Mouse (Mus musculus): ENCODE data around the gene Mfap4. TPM values are rescaled to one million over a fixed set of nuclear protein-coding genes. Genes with fewer than 3 reads are reported as not detected.

Gene Mfap4
- polyA plus RNA-seq (2014; fragmentation: Nextera tagmentation; extraction: Ambion mirVana) = 239 and 268 TPM in 2 replicates

DNA sequence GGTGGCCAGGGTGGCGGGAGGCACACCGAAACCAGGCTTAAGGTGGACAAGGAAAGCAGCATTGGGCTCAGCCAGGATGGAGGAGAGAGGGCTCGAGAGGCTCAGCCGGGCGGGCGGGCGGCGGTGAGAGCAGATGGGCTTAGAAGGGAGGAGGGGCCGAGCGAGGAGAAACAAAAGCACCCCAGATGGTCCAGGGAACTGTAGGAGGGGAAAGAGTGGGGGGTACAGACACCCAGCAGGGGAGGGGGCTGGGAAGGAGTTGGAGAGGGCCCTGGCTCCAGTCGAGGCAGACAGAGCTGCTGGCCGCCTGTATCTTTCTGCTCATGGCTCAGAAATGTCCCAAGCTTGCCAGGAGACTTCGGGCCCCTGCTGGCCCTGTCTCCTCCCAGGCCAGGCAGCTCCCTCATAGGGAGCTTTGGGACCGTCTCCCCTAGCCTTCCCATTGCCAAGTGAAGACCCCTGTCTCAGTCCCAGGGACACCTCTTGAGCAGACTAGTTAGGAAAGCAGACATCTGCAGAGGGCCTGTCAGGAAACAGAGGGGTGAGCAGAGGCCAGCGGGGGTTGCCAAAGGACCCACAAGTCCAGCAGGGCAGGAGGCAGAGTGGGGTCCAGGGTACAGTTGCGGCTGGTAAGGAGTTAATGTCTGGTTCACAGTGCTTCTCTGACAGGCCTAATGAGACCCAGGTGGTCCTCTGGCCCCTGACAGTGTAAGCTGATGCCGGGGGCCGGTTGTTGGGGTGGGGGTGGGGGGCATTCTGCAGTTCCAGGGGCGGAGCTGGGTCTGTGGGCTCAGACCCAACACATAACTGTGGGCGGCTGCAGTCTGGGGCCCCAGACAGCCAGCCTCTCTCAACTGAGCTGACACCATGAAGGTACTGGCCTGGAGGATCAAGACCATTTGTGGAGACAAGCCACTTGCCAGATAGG lies at the start of gene Mfap4:
Mfap4 (plus strand) TSS at position 819 of the 928 bp plus-strand sequence.
- Histone ChIP-seq H3K9ac (ENCODE audit: low read length) (peak within 1 kb of the TSS; percentile 53), H3K4me2 (ENCODE audit: low read length) (peak within 1 kb of the TSS; percentile 67), H3K36me3 (ENCODE audit: control insufficient read depth, insufficient read depth, low read length) (peaks cover 25% of the 10 kb centered on the region), H3K27me3 (replicated peaks; ENCODE audit: control insufficient read depth, insufficient read depth, low read length) (no peaks in the 10 kb centered on the region), H3K4me3 (ENCODE audit: low read depth, low read length) (peak within 1 kb of the TSS; percentile 45), H3K9me3 (ENCODE audit: control insufficient read depth, low read length) (no peaks in the 10 kb centered on the region), H3K4me1 (replicated peaks; ENCODE audit: control insufficient read depth, insufficient read depth, low read length) (peaks cover 33% of the 10 kb centered on the region), H3K27ac (ENCODE audit: low read depth) (peak within 1 kb of the TSS; percentile 98)
- DNase-seq (ENCODE audit: low spot score) = peak; percentile 80
- WGBS = 15% methylated on average over 20 of the region's 20 CpGs
- ATAC-seq (replicated peaks; ENCODE audit: low FRiP score, low TSS enrichment, low read depth) = peak; percentile 81

DNA sequence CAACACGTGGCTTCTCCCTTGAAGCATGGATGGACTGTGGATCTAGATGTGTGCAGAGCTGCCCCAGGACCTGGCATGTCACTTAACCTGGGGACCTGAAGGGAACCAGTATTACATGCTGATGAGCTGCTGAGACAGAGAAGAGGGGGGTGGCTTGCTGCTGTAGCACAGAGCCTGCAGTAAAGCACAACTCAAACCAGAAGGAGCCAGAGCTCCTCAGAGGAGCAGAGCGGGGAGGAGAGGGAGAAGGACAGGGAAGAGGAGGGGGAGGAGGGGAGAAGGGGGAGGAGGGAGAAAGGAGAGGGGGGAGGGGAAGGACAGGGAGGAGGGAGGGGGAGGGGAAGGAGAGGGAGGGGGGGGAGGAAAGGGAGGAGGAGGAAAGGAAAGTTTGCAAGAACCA lies 48.9 kb upstream of the Mfap4 start:
- H3K36me3 ChIP-seq (ENCODE audit: control insufficient read depth, insufficient read depth, low read length) = no peaks in the 10 kb centered on the region
- 44% methylated on average over 2 of the region's 2 CpGs for WGBS
- no peak overlapping the region for H3K27ac ChIP-seq (ENCODE audit: low read depth)
- no peak overlapping the region for H3K4me3 ChIP-seq (ENCODE audit: low read depth, low read length)
- DNase-seq (ENCODE audit: low spot score) = no peak
- ATAC-seq (replicated peaks; ENCODE audit: low FRiP score, low TSS enrichment, low read depth) = no peak
- H3K4me2 ChIP-seq (ENCODE audit: low read length) = no peak overlapping the region
- no peaks in the 10 kb centered on the region for H3K9me3 ChIP-seq (ENCODE audit: control insufficient read depth, low read length)
- H3K9ac ChIP-seq (ENCODE audit: low read length) = no peak overlapping the region
- H3K27me3 ChIP-seq (replicated peaks; ENCODE audit: control insufficient read depth, insufficient read depth, low read length) = no peaks in the 10 kb centered on the region
- H3K4me1 ChIP-seq (replicated peaks; ENCODE audit: control insufficient read depth, insufficient read depth, low read length) = no peaks in the 10 kb centered on the region

DNA sequence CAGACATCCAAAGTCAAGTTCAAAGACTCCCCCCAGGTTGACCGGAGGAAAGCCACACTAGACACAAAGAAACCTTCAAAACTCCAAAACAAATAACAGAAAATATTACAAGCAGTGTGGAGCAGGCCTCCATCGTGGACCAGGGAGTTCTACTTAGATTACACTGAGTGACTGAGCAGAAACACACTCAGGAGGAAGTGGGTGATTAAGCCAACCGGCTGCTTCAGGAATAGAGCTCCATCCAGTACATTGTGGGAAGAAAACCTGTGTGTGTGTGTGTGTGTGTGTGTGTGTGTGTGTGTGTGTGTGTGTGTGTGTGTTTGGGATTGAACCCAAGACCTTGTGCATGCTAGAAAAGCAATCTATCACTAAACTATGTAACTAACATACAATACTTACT lies 46.1 kb upstream of the Mfap4 start:
- no peaks in the 10 kb centered on the region for H3K4me1 ChIP-seq (replicated peaks; ENCODE audit: control insufficient read depth, insufficient read depth, low read length)
- no peaks in the 10 kb centered on the region for H3K27me3 ChIP-seq (replicated peaks; ENCODE audit: control insufficient read depth, insufficient read depth, low read length)
- ATAC-seq (replicated peaks; ENCODE audit: low FRiP score, low TSS enrichment, low read depth) = no peak
- no peak overlapping the region for H3K4me2 ChIP-seq (ENCODE audit: low read length)
- H3K9ac ChIP-seq (ENCODE audit: low read length) = no peak overlapping the region
- no peak overlapping the region for H3K27ac ChIP-seq (ENCODE audit: low read depth)
- 48% methylated on average over 3 of the region's 3 CpGs for WGBS
- no peak overlapping the region for H3K4me3 ChIP-seq (ENCODE audit: low read depth, low read length)
- no peaks in the 10 kb centered on the region for H3K9me3 ChIP-seq (ENCODE audit: control insufficient read depth, low read length)
- no peak for DNase-seq (ENCODE audit: low spot score)
- no peaks in the 10 kb centered on the region for H3K36me3 ChIP-seq (ENCODE audit: control insufficient read depth, insufficient read depth, low read length)

DNA sequence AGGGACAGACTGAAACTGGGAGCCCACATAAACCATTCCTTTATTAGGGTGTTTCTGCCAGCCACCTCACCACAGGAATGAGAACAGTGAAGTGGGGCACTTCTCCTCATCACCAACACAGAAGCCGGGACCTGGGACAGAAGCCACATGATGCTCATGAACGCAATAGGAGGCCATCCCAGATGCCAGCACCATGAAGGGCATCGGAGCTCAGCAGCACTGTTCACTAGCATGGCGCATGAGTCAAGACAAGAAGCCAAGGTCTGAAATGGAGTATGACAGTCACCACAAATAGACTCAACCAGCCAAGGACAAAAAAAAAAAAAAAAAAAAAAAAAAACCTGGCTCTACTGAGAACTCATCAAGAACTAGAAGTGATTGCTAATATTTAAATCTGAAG lies 44.8 kb upstream of the Mfap4 start:
- no peak for ATAC-seq (replicated peaks; ENCODE audit: low FRiP score, low TSS enrichment, low read depth)
- 94% methylated on average over 4 of the region's 4 CpGs for WGBS

DNA sequence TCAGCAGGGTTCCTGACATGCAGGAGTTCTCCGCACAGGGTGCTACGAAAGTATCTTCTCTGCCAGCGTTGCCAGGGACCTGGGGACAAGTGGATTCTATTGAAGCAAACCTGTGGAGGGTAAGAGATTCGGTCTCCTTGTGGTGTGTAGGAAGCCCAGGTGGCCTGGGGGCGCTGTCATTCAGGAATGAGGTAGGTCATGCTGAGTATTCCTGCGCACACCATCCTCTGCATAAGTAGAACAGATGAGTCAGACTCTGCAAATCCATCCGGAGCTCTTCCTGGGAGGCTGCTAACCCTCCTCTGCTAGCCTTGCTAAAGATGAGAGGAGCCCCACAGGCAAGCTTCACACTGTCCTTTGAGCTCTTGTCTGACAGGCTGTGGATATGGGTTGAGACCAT lies 43.6 kb upstream of the Mfap4 start:
- ATAC-seq (replicated peaks; ENCODE audit: low FRiP score, low TSS enrichment, low read depth) = no peak
- no peak for DNase-seq (ENCODE audit: low spot score)
- Histone ChIP-seq H3K4me2 (ENCODE audit: low read length) (no peak overlapping the region), H3K9ac (ENCODE audit: low read length) (no peak overlapping the region), H3K27ac (ENCODE audit: low read depth) (no peak overlapping the region), H3K4me3 (ENCODE audit: low read depth, low read length) (no peak overlapping the region), H3K9me3 (ENCODE audit: control insufficient read depth, low read length) (no peaks in the 10 kb centered on the region), H3K4me1 (replicated peaks; ENCODE audit: control insufficient read depth, insufficient read depth, low read length) (no peaks in the 10 kb centered on the region), H3K27me3 (replicated peaks; ENCODE audit: control insufficient read depth, insufficient read depth, low read length) (no peaks in the 10 kb centered on the region), H3K36me3 (ENCODE audit: control insufficient read depth, insufficient read depth, low read length) (no peaks in the 10 kb centered on the region)
- 82% methylated on average over 7 of the region's 7 CpGs for WGBS

More for the DNA sequence above, 44.8 kb upstream of the Mfap4 start:
- Histone ChIP-seq H3K27ac (ENCODE audit: low read depth) (no peak overlapping the region), H3K4me2 (ENCODE audit: low read length) (no peak overlapping the region), H3K27me3 (replicated peaks; ENCODE audit: control insufficient read depth, insufficient read depth, low read length) (no peaks in the 10 kb centered on the region), H3K9ac (ENCODE audit: low read length) (no peak overlapping the region), H3K9me3 (ENCODE audit: control insufficient read depth, low read length) (no peaks in the 10 kb centered on the region), H3K4me3 (ENCODE audit: low read depth, low read length) (no peak overlapping the region), H3K4me1 (replicated peaks; ENCODE audit: control insufficient read depth, insufficient read depth, low read length) (no peaks in the 10 kb centered on the region), H3K36me3 (ENCODE audit: control insufficient read depth, insufficient read depth, low read length) (no peaks in the 10 kb centered on the region)
- no peak for DNase-seq (ENCODE audit: low spot score)

DNA sequence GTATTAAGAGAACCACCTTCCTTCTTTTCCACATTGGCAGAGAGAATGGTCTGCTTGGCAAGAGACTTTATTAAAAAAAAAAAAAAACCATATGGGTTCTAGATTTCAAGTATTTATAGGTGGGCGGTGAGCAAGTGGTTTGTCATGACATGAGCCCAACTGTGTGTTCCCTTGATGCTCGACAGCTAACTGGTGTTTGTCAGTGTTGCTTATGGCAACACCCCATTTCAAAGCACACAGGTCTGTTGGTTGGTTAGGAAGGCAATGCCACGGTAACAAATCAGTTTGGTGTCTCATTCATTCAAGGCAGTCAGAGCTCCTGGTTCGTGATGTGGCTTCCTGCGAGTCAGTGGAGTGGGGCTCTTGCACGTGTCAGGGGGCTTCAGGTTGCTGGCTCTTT lies 41.4 kb upstream of the Mfap4 start:
- Histone ChIP-seq H3K27me3 (replicated peaks; ENCODE audit: control insufficient read depth, insufficient read depth, low read length) (no peaks in the 10 kb centered on the region), H3K9me3 (ENCODE audit: control insufficient read depth, low read length) (no peaks in the 10 kb centered on the region), H3K4me1 (replicated peaks; ENCODE audit: control insufficient read depth, insufficient read depth, low read length) (0 out of 2 replicates have a peak, but pooled peaks cover under 1% of the 10 kb centered on the region), H3K27ac (ENCODE audit: low read depth) (no peak overlapping the region), H3K9ac (ENCODE audit: low read length) (no peak overlapping the region), H3K4me3 (ENCODE audit: low read depth, low read length) (no peak overlapping the region), H3K4me2 (ENCODE audit: low read length) (no peak overlapping the region), H3K36me3 (ENCODE audit: control insufficient read depth, insufficient read depth, low read length) (no peaks in the 10 kb centered on the region)
- DNase-seq (ENCODE audit: low spot score) (no peak), ATAC-seq (replicated peaks; ENCODE audit: low FRiP score, low TSS enrichment, low read depth) (no peak)
- 86% methylated on average over 6 of the region's 6 CpGs for WGBS

DNA sequence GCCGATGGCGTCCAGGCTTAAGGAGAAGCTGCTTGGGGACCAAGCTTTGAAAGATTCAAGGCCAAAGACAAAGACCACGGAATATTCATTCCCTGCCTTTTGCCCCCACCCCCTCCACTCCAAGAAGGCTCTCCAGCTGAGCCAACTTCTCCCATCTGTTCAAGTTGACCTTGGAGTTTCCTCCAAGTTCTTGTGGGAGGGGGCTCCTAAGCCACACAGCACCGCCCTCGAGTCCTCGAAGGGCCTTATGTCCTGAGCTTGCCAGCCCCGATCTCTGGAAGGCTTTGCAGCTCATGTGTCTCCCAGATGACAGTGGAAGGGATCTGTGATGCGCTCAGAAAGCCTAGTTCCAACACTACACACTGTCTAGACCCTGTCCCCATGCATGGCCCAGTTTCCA lies 37.9 kb upstream of the Mfap4 start:
- Histone ChIP-seq H3K4me1 (replicated peaks; ENCODE audit: control insufficient read depth, insufficient read depth, low read length) (0 out of 2 replicates have a peak, but pooled peaks cover 7% of the 10 kb centered on the region), H3K9me3 (ENCODE audit: control insufficient read depth, low read length) (no peaks in the 10 kb centered on the region), H3K27me3 (replicated peaks; ENCODE audit: control insufficient read depth, insufficient read depth, low read length) (no peaks in the 10 kb centered on the region), H3K4me3 (ENCODE audit: low read depth, low read length) (no peak overlapping the region), H3K9ac (ENCODE audit: low read length) (no peak overlapping the region), H3K4me2 (ENCODE audit: low read length) (no peak overlapping the region), H3K36me3 (ENCODE audit: control insufficient read depth, insufficient read depth, low read length) (no peaks in the 10 kb centered on the region), H3K27ac (ENCODE audit: low read depth) (no peak overlapping the region)
- DNase-seq (ENCODE audit: low spot score) (no peak), ATAC-seq (replicated peaks; ENCODE audit: low FRiP score, low TSS enrichment, low read depth) (no peak)
- WGBS = 84% methylated on average over 8 of the region's 8 CpGs

DNA sequence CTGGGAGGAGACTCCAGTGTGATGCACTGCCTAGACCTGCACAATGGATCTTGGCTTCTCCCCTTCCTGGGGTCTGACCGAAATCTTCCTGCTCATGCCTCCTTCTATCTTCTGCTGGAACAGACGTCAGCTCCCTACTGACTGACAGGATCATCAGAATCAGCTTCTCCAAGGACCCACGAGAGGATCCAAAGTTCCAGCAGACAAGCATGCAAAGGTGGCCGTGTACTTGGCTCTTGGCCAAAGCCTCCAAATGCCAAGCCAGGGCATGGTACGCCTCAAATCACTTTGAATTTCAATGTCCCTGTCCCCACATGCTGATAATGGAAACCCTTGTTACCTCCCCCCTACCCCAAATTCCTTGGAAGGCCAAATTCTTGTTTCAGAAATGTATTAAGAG lies 37.2 kb upstream of the Mfap4 start:
- H3K4me1 ChIP-seq (replicated peaks; ENCODE audit: control insufficient read depth, insufficient read depth, low read length) = 0 out of 2 replicates have a peak, but pooled peaks cover 7% of the 10 kb centered on the region
- 0 out of 2 replicates have a peak, but pooled peaks cover 3% of the 10 kb centered on the region for H3K27me3 ChIP-seq (replicated peaks; ENCODE audit: control insufficient read depth, insufficient read depth, low read length)
- ATAC-seq (replicated peaks; ENCODE audit: low FRiP score, low TSS enrichment, low read depth) (no peak), DNase-seq (ENCODE audit: low spot score) (no peak)
- no peaks in the 10 kb centered on the region for H3K36me3 ChIP-seq (ENCODE audit: control insufficient read depth, insufficient read depth, low read length)
- no peak overlapping the region for H3K4me3 ChIP-seq (ENCODE audit: low read depth, low read length)
- no peaks in the 10 kb centered on the region for H3K9me3 ChIP-seq (ENCODE audit: control insufficient read depth, low read length)
- WGBS = 74% methylated on average over 5 of the region's 5 CpGs
- no peak overlapping the region for H3K27ac ChIP-seq (ENCODE audit: low read depth)
- H3K4me2 ChIP-seq (ENCODE audit: low read length) = no peak overlapping the region
- no peak overlapping the region for H3K9ac ChIP-seq (ENCODE audit: low read length)

All from intestine, embryonic 14.5 days (tissue).